Mouse (Mus musculus): Measurements from ENCODE around the gene Crtap.

Crtap gene

GRCm38 (mm10) chr9:114389905-114390748 lies at the start of gene Crtap:
Crtap (minus strand) TSS chr9:114390675.
- DNase-seq (ENCODE audit: low read depth, low spot score), result peak; percentile 63

- no peak for DNase-seq (ENCODE audit: low read depth, low spot score)
Measured at GRCm38 (mm10) chr9:114435668-114436067, 45.2 kb upstream of the Crtap start.

GRCm38 (mm10) chr9:114428103-114428834 lies 37.8 kb upstream of the Crtap start:
- no peak for DNase-seq (ENCODE audit: low read depth, low spot score)

- no peak for DNase-seq (ENCODE audit: low read depth, low spot score)
Measured at GRCm38 (mm10) chr9:114427425-114427824, 37.0 kb upstream of the Crtap start.

GRCm38 (mm10) chr9:114426201-114426600 lies 35.7 kb upstream of the Crtap start:
- no peak for DNase-seq (ENCODE audit: low read depth, low spot score)

- DNase-seq (ENCODE audit: low read depth, low spot score), result no peak
Measured at GRCm38 (mm10) chr9:114425576-114425975, 35.1 kb upstream of the Crtap start.

GRCm38 (mm10) chr9:114421797-114422196 lies 31.3 kb upstream of the Crtap start:
- DNase-seq (ENCODE audit: low read depth, low spot score), result no peak

GRCm38 (mm10) chr9:114421045-114421444 lies 30.6 kb upstream of the Crtap start:
- no peak for DNase-seq (ENCODE audit: low read depth, low spot score)

- no peak for DNase-seq (ENCODE audit: low read depth, low spot score)
Measured at GRCm38 (mm10) chr9:114420443-114420842, 30.0 kb upstream of the Crtap start.

GRCm38 (mm10) chr9:114418187-114418586 lies 27.7 kb upstream of the Crtap start:
- DNase-seq (ENCODE audit: low read depth, low spot score), result peak; percentile 54

GRCm38 (mm10) chr9:114416646-114417517 lies 26.4 kb upstream of the Crtap start:
- DNase-seq (ENCODE audit: low read depth, low spot score), result no peak

- DNase-seq (ENCODE audit: low read depth, low spot score), result peak; percentile 74
Measured at GRCm38 (mm10) chr9:114415701-114416100, 25.2 kb upstream of the Crtap start.

GRCm38 (mm10) chr9:114413866-114414265 lies 23.4 kb upstream of the Crtap start:
- no peak for DNase-seq (ENCODE audit: low read depth, low spot score)

GRCm38 (mm10) chr9:114412406-114412805 lies 21.9 kb upstream of the Crtap start:
- no peak for DNase-seq (ENCODE audit: low read depth, low spot score)

GRCm38 (mm10) chr9:114411295-114411694 lies 20.8 kb upstream of the Crtap start:
- no peak for DNase-seq (ENCODE audit: low read depth, low spot score)

- no peak for DNase-seq (ENCODE audit: low read depth, low spot score)
Measured at GRCm38 (mm10) chr9:114410313-114410862, 19.9 kb upstream of the Crtap start.

- no peak for DNase-seq (ENCODE audit: low read depth, low spot score)
Measured at GRCm38 (mm10) chr9:114407676-114408075, 17.2 kb upstream of the Crtap start.

GRCm38 (mm10) chr9:114401685-114402080 lies 11.2 kb upstream of the Crtap start:
- peak; percentile 62 for DNase-seq (ENCODE audit: low read depth, low spot score)

- peak; percentile 91 for DNase-seq (ENCODE audit: low read depth, low spot score)
Measured at GRCm38 (mm10) chr9:114400949-114401684, 10.6 kb upstream of the Crtap start, which contains the start of the genes Glb1 and Tmppe. Glb1 (plus strand) TSS chr9:114401076. Tmppe (plus strand) TSS chr9:114401105.

GRCm38 (mm10) chr9:114400588-114400948 lies 10.1 kb upstream of the Crtap start:
- no peak for DNase-seq (ENCODE audit: low read depth, low spot score)

GRCm38 (mm10) chr9:114399680-114400079 lies 9.2 kb upstream of the Crtap start:
- DNase-seq (ENCODE audit: low read depth, low spot score), result no peak
